Mouse (Mus musculus) kidney, adult 18-20 months (tissue): ENCODE measurements around the gene Adamtsl1.

ENCODE experiments used
- DNase-seq: peaks from one replicate; pipeline ENCODE4 v3.0.0; 2021

Gene Adamtsl1

DNA sequence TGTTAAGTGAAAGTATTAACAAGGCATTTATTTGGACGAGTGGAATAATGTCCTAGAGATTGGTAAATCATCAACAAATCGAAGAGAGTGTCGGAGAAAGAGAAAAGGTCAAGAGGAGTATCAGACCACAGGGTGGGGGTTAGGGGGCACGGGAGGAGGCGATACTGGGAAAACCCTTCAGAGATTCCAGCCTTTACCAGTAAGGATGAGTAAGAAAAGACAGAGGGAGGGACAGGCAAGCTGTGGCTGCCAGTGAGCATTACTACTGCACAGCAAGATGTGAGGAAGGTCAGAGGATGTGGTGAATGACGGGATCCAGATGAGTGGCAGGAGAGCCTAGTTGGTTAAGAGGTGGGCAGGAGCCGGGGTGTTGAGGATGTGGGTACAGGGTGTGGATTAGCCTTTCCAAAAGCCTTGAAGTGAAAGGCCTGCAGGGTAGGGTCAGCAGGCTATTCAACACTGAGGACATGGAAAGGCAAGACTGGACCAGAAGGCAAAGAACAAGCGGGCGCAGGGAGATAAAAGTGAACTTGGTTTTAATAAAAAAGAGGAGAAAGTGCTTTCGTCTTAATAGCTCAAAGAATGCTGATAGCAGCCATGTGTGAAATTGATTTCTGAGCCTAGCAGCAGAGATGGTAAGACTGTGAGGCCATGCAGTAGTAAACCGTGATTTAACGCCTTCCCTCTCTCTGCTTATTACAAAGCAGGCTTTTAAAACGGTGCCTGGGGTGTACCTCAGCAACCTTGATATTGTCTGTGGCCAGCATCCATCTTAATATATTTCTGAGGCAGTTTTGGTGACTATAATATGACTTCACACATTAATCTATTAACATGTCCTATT, 555.1 kb downstream of the Adamtsl1 start:
- DNase-seq = no peak

GRCm38 (mm10) chr4:86074871-86075270, 560.9 kb downstream of the Adamtsl1 start:
- DNase-seq = no peak

DNA sequence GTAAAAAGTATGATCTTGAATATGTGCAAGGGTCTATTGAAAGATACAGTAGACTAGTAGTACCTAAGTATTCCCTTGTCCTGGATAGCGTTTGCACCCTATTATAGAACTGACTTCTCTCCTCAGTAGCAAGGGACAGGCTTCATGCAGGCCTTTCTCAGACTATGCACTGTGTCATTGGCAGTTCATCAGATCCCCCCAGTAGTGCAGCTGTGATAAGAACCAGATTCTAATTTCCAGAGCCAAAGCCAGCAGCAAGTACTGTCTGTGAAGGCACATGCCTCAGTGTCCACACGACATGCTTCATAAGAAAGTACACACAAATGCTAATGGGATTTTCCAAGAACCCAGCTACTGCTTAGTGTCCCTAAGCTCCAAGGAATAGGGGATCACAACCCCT, 563.4 kb downstream of the Adamtsl1 start:
- no peak for DNase-seq

DNA sequence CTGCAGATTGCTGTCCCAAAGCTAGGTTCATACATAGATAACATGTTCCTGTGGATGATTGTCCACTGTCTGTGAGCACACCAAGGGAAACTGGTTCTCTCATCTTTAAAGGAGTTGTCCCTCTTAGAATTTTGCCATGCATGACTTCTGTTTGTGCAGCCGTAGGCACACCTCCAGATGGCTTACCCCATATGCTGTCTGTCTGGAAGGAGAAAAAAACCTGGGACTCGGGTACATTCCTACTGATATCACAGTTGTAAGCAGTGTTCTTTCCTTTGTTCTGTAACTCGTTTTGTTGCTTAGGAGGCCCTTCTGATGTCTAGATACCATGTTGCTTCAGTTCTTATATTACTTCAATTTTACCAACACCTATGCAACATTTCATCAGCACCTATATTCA, 563.9 kb downstream of the Adamtsl1 start:
- DNase-seq = no peak

DNA sequence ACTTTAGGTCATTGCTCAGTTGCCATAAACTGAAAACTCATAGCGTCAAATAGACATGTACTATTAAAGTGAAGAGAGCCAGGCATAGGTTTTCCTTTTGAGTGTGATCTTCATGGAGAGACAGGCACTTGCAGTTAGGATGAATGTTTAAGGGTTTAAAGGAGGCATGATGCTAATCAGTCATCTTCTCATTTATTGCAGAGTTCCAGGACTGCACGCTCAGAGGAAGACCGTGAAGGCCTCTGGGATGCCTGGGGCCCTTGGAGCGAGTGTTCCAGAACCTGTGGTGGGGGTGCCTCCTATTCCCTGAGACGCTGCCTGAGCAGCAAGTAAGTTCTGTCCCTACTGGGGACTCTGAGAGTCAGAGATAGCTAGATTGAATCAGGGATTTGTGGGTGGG, 573.5 kb downstream of the Adamtsl1 start:
- no peak for DNase-seq

DNA sequence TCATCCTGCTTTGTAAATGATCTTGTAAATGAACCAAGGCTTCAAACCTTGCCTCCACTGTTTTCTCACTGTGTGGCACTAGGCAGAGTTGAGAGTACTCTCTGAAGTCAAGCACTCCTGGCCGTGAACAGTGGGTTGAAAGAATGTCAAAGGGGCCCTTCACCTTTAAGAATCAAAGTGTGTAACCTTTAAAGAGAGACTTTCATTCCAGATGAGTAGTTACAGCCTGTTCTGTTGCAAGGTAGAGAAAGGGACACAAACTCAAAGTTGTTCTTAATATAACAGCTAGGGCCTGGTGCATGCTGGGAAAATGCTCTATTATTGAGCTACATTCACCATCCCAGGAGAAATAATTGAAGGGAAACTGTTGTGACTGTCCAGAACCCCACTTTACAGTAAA, 589.2 kb downstream of the Adamtsl1 start:
- no peak for DNase-seq

DNA sequence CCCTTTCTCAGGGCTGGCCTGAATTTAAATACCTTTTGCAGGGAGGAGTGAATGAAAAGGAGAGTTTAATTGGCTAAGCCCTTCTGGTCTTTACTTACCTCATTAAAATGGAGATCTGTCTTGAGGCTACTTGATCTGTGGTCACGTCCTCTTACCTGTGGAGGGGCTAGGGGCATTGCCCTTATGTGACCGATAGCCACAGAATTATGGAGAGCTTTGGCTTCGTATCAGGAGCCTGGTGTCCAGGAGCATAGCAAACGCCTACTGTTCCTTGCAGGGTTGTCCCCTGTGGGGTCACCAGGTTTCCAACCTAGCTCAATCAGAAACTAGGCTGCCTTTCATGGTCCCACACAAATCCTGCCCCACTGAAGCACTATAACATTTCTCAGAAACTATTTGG, 594.4 kb downstream of the Adamtsl1 start:
- DNase-seq = no peak

- DNase-seq = no peak
Observed at GRCm38 (mm10) chr4:86119067-86119466, 605.1 kb downstream of the Adamtsl1 start.

- no peak for DNase-seq
Observed at GRCm38 (mm10) chr4:86122431-86122830, 608.5 kb downstream of the Adamtsl1 start.

DNA sequence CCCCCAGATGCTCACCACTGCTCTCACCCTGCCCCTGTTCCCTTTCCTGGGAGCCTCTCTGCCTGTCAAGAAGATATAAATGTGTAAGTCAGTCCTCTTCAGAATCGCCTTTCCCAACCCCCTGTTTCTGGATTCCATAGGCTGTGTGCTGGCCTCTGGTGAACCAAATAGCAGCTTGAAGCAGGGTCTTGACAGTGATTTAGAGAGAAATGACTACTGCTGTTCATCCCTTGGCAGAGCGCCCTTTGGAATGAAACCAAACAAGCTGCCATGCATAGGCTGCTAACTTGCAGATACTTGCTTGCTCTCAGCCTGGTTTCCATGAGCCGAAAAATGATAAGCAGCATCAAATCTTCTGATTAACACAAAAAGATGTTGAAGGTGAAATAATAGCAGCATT, 610.4 kb downstream of the Adamtsl1 start:
- no peak for DNase-seq

GRCm38 (mm10) chr4:86126636-86127035, 612.7 kb downstream of the Adamtsl1 start:
- DNase-seq = no peak

DNA sequence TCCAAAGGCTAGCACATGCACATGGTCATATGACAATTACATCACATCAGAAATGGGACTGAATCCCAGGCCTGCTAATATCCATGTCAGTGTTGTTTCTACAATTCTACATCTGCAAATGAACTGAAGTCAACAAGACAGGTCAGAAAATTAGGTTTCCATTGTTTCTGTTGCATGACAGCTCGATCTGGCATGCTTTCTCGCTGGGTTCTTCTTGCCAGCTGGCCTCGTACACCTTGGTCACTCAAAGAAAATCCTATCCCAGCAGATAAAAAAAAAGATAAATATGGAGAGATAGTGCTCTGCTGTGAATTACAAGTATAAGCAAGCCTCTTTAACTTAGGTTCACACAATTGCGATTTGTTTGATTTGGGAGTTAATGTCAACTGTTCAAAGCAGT, 644.6 kb downstream of the Adamtsl1 start:
- DNase-seq = no peak

DNA sequence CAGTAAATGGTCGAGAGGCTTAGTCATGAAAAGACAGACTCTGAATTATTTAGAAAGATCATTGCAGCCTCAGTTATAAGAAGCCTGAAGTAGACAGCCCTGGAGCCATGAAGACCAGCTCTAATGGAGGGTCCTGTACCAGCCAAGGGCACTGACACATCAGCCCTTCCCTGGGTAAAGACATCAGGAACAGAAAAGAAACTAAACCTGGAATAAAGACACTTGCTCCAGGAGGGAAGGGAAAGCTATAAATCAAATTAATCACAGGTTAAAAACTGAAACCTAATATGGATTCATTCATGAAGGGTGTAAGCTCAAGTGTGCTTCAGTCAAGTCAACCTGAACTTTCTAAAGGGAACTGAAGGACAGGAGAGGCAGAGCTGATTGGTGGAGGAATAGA, 645.4 kb downstream of the Adamtsl1 start:
- no peak for DNase-seq

DNA sequence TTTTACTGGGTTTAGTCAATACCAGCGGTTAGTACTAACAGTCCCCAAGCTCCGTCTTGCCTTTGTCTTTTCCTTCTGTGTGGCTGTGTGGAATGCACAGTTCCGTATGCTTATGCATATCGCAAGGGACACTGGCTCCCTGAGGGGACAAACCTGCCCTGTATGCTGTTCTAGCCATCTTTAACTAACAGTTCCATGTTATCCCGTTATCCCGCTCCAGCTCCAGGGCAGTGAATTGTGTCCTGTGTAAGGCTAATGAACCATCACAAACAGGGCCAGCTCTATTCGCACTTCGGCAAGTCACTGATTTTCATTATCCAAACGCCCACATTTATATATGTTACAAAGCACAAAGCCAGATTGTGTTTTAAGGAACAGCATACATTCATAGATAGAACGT, 656.8 kb downstream of the Adamtsl1 start:
- no peak for DNase-seq

- no peak for DNase-seq
Observed at GRCm38 (mm10) chr4:86171461-86171860, 657.5 kb downstream of the Adamtsl1 start.

DNA sequence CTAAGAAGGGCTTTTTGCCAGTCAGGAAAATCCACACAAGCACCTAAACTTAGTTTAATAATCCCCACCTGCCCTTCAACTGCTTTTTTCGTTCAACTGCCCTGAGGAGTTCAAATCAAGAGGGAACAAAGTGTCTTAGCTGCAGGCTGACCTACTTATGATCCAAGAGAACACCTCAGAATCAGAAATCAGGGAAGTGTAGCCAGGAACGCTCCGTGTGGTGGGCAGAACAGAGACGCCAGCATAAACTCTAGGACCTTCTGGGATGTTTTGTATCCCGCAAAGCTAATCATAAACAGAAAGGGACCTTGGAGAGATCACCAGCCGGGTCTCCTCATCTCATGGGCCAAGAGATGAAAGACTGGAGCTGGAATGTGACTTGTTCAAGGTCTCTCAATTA, 663.5 kb downstream of the Adamtsl1 start:
- no peak for DNase-seq

- no peak for DNase-seq
Observed at GRCm38 (mm10) chr4:86178116-86178515, 664.1 kb downstream of the Adamtsl1 start.

GRCm38 (mm10) chr4:86183701-86184173, 669.8 kb downstream of the Adamtsl1 start:
- no peak for DNase-seq

DNA sequence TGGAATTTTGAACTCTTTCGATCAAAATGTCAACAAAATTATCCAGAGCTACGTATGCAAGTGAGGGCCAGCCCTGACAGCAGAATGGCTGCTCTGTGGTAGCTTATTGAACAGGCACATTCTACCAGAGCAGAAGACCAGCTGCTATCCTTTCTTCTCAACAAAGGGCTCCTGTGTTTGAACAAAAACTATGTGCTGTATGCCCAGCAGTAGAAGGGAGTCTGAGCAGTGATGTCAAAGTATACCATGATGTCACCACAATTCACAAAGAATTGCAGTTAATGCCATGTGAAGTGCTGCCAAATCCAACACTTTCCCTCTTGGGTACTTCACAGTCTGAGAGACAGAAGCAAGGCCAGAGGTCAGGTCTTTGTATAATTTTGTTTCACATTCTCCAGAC, 675.9 kb downstream of the Adamtsl1 start:
- no peak for DNase-seq

DNA sequence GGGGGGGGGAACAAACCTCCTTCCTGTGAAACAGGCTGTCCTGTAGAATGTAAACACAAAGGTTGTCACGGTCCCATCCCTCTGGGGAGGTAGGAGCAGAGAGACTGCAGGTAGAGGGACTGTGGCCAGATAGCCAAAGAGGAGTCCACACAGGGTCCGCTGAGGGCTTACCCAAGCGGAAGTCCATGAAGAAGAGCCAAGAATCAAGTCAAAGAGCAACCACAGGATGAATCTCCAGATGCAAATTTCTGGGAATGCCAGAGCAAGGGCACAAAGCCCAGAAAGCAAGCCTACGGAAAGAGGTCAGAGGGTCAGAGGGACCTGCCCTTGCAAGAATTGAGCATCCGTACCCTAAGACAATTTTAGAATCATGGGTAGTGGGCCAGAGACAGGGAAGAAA, 677.2 kb downstream of the Adamtsl1 start:
- DNase-seq = peak; percentile 21

DNA sequence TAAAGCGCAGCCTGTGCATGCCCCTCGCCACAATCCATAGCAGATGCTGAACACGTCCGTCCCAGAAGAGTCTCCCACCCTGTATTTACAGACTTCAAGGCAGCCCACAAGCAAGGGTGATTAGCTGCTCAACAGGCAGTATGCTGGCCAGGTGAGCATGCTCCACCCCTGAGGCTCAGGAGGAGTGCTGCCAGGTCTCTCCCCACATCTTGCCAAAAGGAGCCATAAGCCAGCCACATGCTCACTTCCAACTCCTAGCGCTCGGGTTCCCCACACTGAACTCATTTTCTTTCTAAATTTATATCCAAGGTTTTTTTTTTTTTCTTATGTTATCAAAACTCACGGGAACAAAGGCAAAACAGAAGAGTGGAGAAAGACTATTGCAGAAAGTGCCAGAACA, 687.8 kb downstream of the Adamtsl1 start:
- no peak for DNase-seq

DNA sequence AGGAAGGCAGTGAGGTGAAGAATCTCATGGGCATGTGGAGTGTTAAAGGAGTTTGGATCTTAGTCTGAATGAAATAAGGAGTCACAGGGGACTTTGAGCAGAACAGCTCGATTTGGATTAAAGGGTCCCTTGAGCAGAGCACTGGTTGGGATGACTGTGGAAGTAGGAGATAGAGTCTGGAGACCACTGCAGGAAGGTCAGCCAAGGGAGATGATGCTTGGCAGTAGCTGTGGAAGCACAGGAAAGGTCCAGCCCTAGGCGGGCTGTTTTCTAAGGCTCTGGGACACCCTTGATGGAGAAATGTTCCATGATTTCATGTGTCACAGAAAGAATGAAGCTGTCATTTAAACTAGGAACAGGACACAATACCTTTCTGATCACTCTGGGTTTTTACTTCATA, 689.3 kb downstream of the Adamtsl1 start:
- DNase-seq = no peak

GRCm38 (mm10) chr4:86224875-86225274, 710.9 kb downstream of the Adamtsl1 start:
- DNase-seq = no peak

GRCm38 (mm10) chr4:86227096-86227495, 713.1 kb downstream of the Adamtsl1 start:
- DNase-seq = no peak

DNA sequence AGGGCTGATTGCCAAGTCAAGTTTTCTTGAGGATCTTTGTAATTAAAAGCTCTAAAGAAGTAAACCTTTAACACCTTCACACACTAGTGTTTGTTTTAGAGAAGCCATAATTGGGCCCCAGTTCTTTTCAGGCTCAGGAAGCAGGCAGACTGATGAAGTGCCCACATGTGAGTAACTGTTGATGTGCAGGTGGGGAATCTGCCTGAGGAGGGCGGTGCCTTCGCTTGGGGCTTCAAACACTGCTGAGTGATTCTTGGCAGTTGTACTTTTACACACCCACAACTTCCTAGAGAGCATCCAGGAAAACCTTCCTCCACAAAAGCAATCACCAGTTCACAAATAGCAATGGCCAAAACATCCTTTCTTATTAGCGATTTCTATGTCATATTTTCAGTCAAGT, 719.2 kb downstream of the Adamtsl1 start:
- no peak for DNase-seq
